Mouse (Mus musculus) T-helper 1 cell (primary cell): ENCODE measurements around the gene Sccpdh.
"Not testable (repeated sequence)": the region's sequence is repeated elsewhere in the genome, so short reads cannot be mapped to it uniquely, and the experiment has no call there.

Experiments
- in situ Hi-C: fragments of 300-600 bp; cut with MboI, MseI; formaldehyde crosslinking; loops from one replicate; pipeline ENCODE4 v1.15.1; 2025; ENCODE audit warnings: high pct_unique_total_duplicates

The Sccpdh gene

GRCm38 (mm10) chr1:179667450-179667849, 560 bp upstream of the Sccpdh start:
- in situ Hi-C loops = loop anchor here (5.0 kb wide), 1 partner anchor 35 kb away; no protein-coding TSS in a partner anchor

DNA sequence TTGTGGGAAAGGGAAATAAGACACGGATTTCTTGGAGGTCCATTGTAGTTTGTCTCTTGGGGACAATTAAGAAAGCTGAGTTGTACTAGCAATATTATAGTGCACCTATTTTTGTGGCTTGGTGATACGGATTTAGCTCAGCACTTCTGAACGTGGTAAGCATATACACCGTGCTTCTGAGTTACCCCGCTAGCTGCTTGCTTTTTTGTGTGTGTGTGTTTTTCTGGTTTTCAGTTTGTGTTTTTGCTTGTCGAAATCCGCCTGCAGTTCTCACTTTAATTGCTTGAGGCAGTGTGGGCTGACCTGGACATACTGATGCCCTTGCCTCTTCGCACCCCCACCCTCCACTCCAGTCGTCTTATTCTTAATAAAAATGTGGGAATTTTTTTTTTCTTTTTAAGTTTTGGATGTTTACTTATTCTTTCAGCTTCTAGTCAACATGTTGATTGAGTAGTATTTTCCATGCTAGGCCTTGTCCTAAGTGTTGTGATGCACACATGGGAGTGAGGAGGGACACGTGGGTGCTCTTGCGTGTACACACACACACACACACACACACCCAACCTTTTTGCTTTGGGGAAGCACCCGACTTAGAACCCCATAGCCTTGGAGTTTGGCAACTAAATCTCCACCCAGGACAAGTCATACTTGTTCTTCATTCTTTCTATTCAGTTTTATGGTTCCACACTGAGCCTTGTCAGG, 977 bp downstream of the Sccpdh start:
- in situ Hi-C loops = loop anchor here (5.0 kb wide), 1 partner anchor 37 kb away; no protein-coding TSS in a partner anchor

- in situ Hi-C loops = no loop called here
These were observed 6.3 kb downstream of the Sccpdh start for GRCm38 (mm10) chr1:179674355-179674754.

DNA sequence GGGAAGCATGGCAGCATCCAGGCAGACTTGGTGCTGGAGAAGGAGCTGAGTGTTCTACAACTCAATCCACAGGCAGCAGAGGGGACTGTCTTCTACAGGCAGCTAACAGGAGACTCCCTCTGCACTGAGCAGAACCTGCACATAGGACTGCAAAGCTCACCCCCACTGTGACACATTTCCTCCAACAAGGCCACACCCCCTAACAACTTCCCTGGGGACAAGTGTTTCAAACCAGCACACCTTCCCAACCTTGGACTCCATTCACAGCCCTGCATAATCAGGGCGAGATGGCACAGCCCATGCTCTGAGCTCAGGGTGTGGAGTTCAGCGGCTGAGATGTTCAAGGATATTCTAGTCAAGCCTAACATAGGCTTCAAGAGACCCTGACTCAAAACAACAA, 9.0 kb downstream of the Sccpdh start:
- in situ Hi-C loops = no loop called here

GRCm38 (mm10) chr1:179679326-179679725, 11.3 kb downstream of the Sccpdh start:
- in situ Hi-C loops = no loop called here

GRCm38 (mm10) chr1:179682753-179683152, 14.7 kb downstream of the Sccpdh start:
- in situ Hi-C loops = not testable (repeated sequence)

- in situ Hi-C loops = no loop called here
These were observed 18.3 kb downstream of the Sccpdh start for GRCm38 (mm10) chr1:179686348-179686747.

DNA sequence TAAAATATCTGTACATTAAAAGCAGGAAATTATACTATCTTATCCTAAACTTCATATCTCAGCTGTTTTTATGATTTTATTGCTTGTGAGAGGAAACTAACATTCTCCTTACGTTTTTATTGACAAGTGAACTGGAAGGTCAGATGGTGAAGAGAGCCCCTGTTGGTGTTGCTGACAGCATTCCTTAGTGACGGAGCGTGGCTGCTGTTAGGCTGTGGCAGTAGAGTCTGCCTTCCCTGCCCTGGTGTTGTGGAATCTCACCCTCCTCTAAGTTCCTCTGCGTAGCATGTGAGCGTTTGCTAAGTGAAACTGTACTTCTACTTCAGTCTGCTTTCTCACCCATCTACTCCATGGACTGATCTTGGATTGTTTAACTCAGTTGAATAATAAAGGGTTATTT, 18.8 kb downstream of the Sccpdh start:
- in situ Hi-C loops = no loop called here

DNA sequence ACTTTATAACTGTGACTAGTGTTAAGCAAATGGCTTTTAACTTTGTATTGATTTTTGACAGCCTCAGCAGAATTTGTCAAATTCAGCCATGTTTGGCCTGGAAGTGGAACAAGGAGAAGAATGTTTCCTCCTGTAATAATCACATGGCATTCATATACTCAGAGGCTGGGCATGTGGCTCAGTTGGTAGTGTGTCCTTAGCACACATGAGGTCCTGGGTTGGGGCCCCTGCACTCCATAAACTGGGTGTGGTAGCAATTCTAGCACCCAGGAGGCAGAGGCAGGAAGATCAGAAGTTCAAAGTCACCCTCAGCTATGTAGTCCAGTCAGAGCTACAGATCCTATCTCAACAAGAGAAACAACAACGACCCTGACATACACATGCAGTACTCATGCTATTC, 19.3 kb downstream of the Sccpdh start:
- in situ Hi-C loops = no loop called here

- in situ Hi-C loops = no loop called here
These were observed 20.0 kb downstream of the Sccpdh start for GRCm38 (mm10) chr1:179687966-179688365.

DNA sequence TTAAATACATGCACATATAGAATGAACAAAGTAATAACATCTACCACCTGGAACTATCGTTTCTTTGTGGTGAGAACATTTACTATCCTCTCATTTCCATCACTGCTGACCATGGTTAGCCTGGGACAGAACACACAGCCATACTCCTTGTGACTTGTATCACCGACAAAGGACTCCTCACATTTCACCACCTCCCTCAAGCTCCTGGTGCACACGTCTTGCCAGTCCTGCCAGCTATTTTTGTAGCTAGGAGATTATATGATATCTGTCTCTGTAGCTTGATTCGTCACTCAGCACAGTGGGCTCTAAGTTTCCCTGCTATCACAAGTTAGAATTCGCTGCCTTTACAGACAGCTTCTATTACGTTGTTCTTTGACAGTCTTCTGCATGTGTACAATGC, 20.4 kb downstream of the Sccpdh start:
- in situ Hi-C loops = no loop called here

DNA sequence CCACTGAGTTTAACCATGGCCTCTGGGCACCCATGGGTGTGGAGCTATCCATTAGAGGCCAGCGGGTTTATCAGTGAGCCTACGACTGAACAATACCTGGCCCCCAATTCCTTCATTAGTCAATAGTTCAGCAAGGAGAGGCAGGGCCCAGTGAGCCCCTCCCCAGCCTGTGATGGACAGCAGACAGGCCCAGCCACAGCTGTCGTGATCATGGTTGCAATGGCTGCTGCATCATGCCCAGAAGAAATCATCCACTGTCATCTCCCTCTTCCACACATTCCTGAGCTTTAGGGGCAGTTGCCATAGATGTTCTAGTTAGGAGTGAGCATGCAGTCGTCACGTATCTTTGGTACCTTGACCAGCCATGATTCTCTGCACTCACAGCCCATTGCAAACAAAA, 20.9 kb downstream of the Sccpdh start:
- in situ Hi-C loops = no loop called here

DNA sequence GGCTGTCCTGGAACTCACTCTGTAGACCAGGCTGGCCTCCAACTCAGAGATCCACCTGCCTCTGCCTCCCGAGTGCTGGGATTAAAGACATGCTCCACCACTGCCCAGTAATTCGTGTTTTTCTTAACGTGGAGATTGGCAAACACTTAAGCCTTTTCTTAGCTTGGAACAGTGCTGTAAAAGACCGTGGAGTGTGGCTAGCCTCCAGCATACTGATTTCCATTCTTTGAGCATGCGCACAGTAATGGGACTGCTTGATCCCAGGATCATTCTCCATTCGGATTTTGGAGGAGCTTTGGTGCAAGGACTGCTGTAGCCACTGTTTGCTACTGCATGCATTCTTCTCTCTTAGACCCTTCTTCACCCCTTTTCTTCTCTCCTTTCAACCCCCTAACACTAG, 21.5 kb downstream of the Sccpdh start:
- in situ Hi-C loops = no loop called here

DNA sequence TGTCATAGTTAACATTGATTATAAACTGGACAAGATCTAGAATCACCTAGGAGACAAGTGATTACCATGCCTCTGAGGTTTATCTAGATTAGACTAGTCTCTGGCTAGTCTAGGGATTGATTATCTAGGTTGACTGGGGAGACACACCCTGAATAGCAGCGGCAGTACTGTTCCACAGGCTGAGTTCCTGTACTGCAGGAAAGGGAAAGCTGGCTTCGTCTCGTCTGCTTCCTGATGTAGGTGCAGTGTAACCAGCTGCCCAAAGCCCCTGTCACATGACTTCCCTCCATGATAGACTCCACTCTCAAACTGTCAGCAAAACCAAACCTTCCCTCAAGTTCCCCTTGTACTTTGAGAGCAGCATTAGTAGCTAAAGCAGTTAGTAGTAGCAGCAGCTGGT, 36.1 kb downstream of the Sccpdh start:
- in situ Hi-C loops = no loop called here

DNA sequence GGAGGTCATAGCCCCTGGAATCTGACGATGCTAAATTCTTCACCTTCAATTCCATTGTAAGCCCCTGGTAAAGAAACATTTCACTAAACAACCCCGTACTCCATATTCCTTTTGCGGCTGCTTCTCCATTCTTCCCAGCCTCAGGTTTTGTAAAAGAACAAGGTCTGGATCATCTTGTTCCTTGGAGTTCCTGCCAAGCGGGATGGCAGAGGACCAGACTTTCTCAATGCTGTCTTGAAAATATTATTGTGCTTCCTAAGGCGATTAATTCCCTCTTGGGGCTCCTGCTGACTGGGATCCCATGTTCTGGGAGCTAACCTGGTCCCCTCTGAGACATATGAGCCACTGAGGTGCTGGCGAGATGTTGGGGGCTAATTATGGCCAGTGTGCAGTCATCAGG, 37.1 kb downstream of the Sccpdh start:
- in situ Hi-C loops = no loop called here

DNA sequence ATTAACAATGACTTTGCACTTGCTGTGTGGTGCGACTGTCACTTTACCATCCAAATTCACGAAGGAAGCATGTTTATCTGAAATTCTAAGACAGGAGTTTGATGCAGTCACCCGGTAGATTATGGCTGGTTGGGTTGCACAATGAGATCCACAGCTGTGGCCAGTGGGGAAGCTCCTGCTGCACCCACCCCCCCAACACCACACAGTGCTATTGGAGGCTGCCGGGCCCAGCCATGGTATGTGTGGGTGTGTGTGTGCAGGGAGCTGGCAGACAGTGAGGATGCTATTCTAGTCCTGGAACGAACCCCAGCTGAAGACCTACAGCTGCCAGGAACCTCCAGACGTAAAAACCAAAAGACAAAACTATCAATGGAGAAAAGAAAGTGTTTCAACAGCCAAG, 41.4 kb downstream of the Sccpdh start:
- in situ Hi-C loops = no loop called here

DNA sequence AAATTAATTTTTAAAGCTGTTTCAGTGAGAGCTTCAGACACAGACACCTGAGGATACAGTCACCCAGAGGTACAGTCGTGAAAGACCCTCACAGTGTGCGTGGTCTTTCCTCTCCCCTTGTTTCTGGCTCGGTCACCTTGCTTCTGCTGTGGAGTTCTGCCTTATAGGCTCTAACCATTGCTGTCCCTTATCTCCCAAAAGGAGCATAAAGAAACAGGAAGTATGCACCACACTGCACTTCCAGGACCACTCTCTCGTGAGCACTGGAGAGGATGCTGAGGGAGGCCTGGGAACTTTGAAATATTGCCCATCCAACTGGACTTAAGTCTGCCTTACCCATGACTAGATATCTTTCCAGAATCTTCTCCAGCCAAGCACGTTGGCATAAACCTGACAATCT, 42.7 kb downstream of the Sccpdh start:
- in situ Hi-C loops = no loop called here

GRCm38 (mm10) chr1:179712658-179713057, 44.6 kb downstream of the Sccpdh start:
- in situ Hi-C loops = no loop called here

DNA sequence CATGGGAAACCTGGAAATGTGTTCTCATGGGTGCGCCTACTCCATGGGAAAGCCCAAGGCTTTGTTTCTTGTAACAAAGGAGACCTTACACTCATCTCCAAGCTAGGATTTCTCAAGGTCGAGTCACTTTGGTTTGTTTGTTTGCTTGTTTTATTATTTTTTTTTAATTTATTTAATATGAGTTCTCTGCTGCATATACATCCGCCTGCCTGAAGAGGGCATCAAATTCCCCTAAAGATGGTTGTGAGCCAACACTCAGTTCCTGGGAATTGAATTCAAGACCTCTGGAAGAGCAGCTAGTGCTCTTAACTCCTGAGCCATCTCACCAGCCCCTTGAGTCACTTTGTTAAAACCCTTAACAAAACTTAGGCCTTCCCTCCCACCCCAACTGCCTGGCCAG, 45.4 kb downstream of the Sccpdh start:
- in situ Hi-C loops = no loop called here

- in situ Hi-C loops = not testable (repeated sequence)
These were observed 47.3 kb downstream of the Sccpdh start for GRCm38 (mm10) chr1:179715289-179715688.

- in situ Hi-C loops = no loop called here
These were observed 47.8 kb downstream of the Sccpdh start for GRCm38 (mm10) chr1:179715786-179716185.

- in situ Hi-C loops = no loop called here
These were observed 54.9 kb downstream of the Sccpdh start for GRCm38 (mm10) chr1:179722811-179723469.

DNA sequence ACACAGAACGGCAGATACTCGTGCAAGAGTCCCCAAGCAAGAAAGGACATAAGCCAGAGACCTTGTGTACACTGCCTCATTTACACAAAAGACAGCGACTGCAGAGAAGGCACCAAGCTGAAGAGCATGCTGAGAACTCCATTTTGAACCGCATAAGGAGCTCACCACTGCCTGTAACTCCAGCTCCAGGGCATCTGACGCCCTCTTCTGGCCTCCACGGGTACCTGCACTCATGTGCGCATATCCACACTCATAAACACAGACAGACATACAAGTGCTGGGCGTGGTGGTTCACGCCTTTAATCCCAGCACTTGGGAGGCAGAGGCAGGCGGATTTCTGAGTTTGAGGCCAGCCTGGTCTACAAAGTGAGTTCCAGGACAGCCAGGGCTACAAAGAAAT, 60.7 kb downstream of the Sccpdh start:
- in situ Hi-C loops = no loop called here
